Mouse (Mus musculus) left cerebral cortex, postnatal 4 days (tissue): ENCODE measurements at regions not wholly inside any gene's neighbourhood (a gene's known extent, or its start where the extent isn't known, plus 50 kb on each side); places are given as distances from the start of the nearest gene placed in this dataset.

Experiments
- DNase-seq: peaks from one replicate; pipeline ENCODE4 v3.0.0-alpha.2; 2022
- intact Hi-C: fragments of 180-260 bp; cut with DNase I; formaldehyde crosslinking; loops from one replicate; pipeline ENCODE4 v1.15.1; 2025

DNA sequence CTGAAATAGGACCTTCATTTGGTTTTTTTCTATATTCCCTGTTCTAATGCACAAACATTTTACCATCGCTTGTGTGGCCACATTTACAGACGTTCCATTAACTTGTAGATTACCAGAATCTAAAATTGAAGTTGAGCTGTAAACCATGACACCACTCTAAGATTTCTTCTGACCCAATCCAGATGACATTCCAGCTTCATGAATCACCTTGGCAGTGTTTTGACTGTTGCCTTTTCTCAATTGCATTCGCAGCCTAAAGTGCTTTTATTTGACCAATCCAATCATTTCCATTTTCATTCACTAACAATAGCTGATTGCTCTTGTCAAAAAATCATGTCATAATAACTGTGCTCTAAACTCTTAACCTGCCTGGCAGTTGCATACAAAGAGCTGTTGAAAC, 144.8 kb downstream of the Mdfic start:
- no peak for DNase-seq
- intact Hi-C loops, result no loop called here

DNA sequence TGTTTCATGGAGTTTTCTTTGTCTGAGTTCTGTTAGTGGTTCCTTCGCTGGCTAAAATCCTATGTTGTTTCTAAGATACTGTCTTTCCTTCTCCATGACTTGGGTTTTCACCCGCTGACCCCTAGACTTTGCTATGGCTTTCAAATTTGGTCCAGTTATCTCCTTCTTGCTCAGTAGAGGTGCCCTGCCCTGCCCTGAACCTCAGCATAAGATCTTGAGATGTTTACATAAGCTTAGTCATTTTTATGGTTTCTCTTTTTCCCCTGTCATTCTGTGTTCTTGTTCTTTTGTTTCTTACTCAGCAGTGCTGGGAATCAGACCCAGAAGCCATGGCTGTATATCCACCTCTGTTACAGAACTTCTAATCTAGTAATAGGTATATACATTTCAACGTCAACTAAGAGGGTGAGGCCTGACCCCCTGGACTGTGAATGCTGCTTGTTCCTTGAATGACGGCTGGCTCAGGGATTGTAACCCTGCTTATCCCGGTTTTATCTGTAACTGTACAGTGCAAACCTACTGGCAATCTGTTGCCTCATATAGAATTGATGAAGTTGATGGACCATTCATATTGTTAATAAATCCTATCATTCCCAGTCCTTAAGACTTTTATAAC, 161.9 kb downstream of the Mdfic start:
- intact Hi-C loops, result no loop called here
- DNase-seq, result no peak

DNA sequence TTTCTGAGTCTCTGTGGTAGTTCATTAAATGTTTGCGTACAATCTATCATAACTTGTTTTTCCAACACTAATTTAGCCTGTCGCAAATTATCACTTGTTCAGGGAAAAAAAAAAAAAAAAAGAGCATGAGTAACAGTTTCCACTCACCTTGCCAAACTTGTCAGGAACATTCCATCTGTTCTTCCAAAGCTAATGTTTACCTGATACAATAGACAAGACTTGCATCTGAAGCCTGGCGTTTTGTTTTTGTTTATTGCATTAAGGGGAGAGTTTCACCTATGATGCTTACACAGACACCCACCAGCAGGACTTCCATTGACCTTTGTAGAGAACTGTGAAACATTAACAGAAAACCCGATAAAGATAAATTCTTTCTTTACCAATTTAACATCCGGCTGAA, 172.6 kb downstream of the Mdfic start:
- DNase-seq, result no peak
- intact Hi-C loops, result no loop called here

DNA sequence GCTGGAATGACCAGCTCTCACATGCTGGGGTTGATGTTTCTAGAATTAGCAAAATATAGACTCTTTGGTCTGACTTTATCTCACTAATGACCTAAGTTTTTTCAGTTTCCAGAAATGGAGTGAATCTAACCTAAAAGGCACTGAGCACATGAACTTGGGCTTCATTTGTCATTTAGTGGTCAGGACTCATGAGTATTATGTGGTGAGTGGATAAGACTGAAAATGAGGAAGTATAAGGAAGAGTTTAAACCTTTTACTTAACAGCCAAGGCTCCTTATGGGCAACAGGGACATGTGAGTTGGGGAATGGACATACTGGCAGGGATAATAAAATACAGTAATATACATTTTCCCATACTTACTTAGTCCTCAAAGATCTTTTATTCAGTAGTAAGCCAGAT, 180.0 kb downstream of the Mdfic start:
- DNase-seq, result no peak
- intact Hi-C loops, result no loop called here

DNA sequence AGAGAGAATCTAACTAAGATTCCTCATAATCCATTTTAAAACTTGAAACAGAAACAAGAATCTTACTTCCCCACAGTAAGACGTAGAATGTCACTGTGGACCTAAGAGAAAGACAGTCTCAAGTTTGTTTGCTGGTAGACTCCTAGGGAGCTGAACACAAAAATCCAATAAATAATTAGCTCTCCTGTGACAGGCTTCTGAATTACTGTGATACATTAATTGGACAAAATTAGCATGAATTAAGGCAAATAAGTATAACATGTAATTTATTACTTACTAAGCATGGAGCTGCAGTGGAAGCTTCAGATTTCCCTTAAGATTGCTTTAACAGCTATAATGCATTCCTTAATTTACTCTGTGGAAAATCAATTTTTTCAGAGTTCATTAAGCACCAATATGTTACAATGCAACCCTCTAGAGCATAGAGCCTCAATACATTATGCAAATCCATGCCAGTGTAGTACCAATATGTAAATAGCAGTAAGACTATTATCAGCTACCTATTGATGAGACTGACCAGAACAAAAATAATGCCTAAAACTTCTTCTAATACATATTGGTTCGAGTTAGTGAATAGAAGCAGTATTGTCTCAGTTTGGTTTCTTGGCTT, 182.3 kb downstream of the Mdfic start:
- intact Hi-C loops, result no loop called here
- DNase-seq, result no peak

DNA sequence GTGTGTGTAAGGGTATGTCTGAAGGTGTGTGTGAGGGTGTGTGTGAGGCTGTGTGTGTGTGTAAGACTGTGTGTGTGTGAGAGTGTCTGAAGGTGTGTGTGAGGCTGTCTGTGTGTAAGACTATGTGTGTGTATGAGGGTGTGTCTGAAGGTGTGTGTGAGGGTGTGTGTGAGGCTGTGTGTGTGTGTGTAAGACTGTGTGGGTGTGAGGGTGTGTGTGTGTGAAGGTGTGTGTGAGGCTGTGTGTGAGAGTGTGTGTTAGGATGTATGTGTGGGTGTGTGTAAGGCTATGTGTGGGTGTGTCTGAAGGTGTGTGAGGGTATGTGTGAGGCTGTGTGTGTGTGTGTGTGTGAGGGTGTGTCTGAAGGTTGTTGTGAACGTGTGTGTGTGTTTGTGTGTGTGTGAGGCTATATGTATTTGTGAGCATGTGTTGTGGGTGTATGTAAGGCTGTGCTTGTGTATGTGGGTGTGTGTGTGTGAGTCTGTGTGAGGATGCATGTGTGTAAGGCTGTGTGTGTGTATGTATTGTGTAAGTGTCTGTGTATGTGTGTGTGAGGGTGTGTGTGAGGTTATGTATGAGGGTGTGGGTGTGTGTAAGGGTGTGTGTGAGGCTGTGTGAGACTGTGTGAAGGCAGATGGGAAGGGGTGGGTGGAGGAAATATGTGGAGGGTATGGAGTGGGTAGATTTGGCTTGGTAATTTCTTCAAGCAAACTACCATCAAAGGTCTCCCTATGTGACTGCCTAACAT, 190.1 kb downstream of the Mdfic start:
- no peak for DNase-seq
- intact Hi-C loops, result no loop called here

DNA sequence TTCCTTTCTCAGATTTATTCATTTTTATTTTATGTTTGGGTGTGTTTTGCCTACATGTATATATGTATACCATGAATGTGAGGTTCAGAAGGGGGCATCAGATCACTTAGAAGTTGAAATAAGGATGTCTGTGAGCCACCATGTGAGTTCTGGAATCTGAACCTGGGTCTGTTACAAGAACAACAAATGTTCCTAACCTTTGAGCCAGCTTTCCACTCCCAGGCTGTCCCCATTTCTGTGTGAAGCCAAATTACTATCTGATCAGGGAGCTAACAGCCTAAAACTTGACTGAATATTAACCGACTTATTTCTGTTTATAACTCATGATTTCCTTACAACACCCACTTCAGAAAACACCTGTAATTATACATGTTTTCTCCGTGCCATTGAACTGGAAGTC, 209.2 kb downstream of the Mdfic start:
- DNase-seq, result no peak
- intact Hi-C loops, result no loop called here

DNA sequence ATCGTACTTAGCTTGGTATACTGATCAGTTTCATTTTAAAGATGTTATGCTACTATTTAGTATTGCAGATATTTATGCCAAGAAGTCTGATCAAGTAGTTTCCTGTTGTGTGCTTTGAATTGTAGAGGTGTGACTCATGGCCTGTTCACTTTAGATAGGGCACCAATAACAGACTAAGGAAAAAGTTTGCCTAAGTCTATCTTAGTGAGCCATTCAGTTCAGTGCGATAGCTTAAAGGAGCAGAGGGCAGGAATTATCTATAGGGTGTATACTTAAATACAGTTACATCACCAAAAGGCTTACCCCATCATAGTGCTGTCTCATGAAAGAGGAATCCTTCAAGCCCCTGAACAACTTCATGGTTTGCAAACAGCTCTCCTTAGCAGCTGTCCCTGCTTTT, 229.8 kb downstream of the Mdfic start:
- intact Hi-C loops, result no loop called here
- no peak for DNase-seq

DNA sequence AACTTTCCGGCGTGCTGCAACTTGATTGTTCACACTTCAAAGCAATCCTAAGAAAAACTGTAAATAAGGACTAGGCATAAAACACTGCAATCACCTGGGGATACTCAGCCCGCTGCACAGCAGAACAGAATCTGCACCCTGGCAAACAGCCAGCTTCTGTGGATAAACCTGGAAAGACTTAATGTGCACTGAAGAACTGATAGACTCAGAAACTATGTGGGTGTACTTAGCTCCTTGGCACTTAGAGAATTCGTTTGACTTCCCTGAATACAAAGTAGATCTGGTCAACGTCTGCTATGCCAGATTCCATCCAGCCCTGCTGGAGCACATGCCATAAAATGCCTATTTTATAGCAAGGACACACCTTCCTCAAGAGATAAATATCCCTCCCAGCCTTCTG, 266.9 kb downstream of the Mdfic start:
- intact Hi-C loops, result no loop called here

More for the DNA sequence above, 266.9 kb downstream of the Mdfic start:
- DNase-seq, result peak; percentile 11
